Mouse (Mus musculus) lung, postnatal 0 days (tissue): ENCODE measurements around the gene Gba. TPM values are rescaled to one million over a fixed set of nuclear protein-coding genes. Genes with fewer than 3 reads are reported as not detected.
A peak's percentile ranks its signal among the peaks of the same experiment; 100 is the strongest.

Experiments
- ATAC-seq: fragments of 200-750 bp; cut with Nextera tagmentation; 2 replicates; pipeline ENCODE4 v1.8.0; 2017; ENCODE audit warnings: moderate library complexity
- DNase-seq: peaks from one replicate; pipeline ENCODE4 v3.0.0-alpha.2; 2016; ENCODE audit warnings: low spot score
- H3K27ac ChIP-seq: fragments of 300-500 bp; sonication (generic); 2 replicates; pipeline ENCODE4 v1.5.1; 2014; ENCODE audit warnings: antibody characterized with exemption, mild to moderate bottlenecking, low read length, mixed read lengths
- H3K27me3 ChIP-seq: fragments of 300-500 bp; sonication (generic); replicated peaks from 2 replicates; pipeline ENCODE4 v1.6.1; 2014; ENCODE audit warnings: low read length, mixed read lengths; ENCODE audit not compliant: insufficient read depth
- H3K36me3 ChIP-seq: fragments of 300-500 bp; sonication (generic); 2 replicates; pipeline ENCODE4 v1.6.1; 2014; ENCODE audit warnings: low read length, mixed read lengths; ENCODE audit not compliant: insufficient read depth
- H3K4me1 ChIP-seq: fragments of 300-500 bp; sonication (generic); 2 replicates; pipeline ENCODE4 v1.6.1; 2014; ENCODE audit warnings: antibody characterized with exemption, low read depth, low read length, mixed read lengths; ENCODE audit not compliant: insufficient read depth
- H3K4me2 ChIP-seq: fragments of 300-500 bp; sonication (generic); replicated peaks from 2 replicates; pipeline ENCODE4 v1.6.1; 2014; ENCODE audit warnings: low read depth, mild to moderate bottlenecking, low read length, moderate library complexity, mixed read lengths
- H3K4me3 ChIP-seq: fragments of 300-500 bp; sonication (generic); 2 replicates; pipeline ENCODE4 v1.5.1; 2014; ENCODE audit warnings: low read depth, low read length
- H3K9ac ChIP-seq: fragments of 300-500 bp; sonication (generic); replicated peaks from 2 replicates; pipeline ENCODE4 v1.6.1; 2014; ENCODE audit warnings: low read depth, mild to moderate bottlenecking
- H3K9me3 ChIP-seq: fragments of 300-500 bp; sonication (generic); 2 replicates; pipeline ENCODE4 v1.6.1; 2016; ENCODE audit warnings: low read length, mixed read lengths
- CTCF ChIP-seq: IDR thresholded peaks from 2 replicates; pipeline ENCODE4 v1.5.1; 2016; ENCODE audit warnings: antibody characterized with exemption, mild to moderate bottlenecking
- EP300 ChIP-seq: IDR thresholded peaks from 2 replicates; pipeline ENCODE4 v1.6.1; 2016; ENCODE audit warnings: antibody characterized with exemption, mild to moderate bottlenecking, control low read depth
- WGBS: fragments of 180-500 bp; shearing (Covaris S2); extraction: QIAGEN DNeasy Blood & Tissue Kit; methylation state at CpG from one replicate; pipeline ENCODE4 v1.1.7; 2014; 5-methylcytosine and 5-hydroxymethylcytosine counted together
- polyA plus RNA-seq: library from polyadenylated mRNA; unstranded; fragments of >200 nt; fragmentation: Nextera tagmentation; extraction: Ambion mirVana; gene quantifications from 2 replicates; pipeline ENCODE4 v1.2.1, GENCODE M21; 2015

The Gba gene
- polyA plus RNA-seq, 1 experiment from 2014 or later: 46.5 TPM

DNA sequence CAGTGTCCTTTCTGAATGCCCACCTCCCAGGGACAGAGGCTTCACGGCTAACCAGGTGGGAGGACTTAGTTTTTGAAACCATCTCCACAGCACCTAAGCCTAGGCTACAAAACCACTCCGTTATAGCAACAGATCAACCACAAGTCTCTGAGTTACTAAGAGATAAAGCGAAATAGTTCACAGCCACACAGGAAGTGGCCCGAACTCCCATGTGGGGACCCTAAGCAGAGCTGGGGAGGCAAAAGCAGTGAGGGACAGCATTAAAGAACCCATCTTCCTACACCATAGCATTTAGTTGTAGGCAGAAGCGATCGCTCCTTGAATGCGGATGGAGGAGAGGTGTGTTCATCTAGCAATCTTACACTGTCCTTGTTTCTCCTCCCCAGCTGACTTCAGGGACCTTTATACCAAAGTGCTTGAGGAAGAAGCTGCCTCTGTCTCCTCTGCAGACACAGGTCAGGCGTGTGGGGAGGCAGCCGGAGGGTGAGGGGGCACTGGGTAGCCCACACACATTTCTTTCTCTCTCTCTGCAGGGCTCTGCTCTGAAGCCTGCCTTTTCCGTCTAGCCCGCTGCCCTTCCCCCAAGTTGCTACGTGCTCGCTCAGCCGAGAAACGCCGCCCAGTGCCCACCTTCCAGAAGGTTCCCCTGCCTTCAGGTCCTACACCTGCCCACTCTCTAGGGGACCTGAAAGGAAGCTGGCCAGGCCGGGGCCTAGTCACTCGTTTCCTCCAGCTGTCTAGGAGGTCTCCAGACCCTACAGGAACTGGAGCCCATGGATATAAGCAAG, 14.8 kb upstream of the Gba start:
- H3K9ac ChIP-seq: no peak overlapping the region
- H3K27me3 ChIP-seq: no peaks in the 10 kb centered on the region
- 81% methylated on average over 18 of the region's 18 CpGs for WGBS
- no peaks in the 10 kb centered on the region for H3K36me3 ChIP-seq
- ATAC-seq (no peak), DNase-seq (no peak)
- H3K27ac ChIP-seq: no peak overlapping the region
- H3K4me1 ChIP-seq: peaks cover 4% of the 10 kb centered on the region; the same call in 1 of the 2 replicates
- no peaks in the 10 kb centered on the region for H3K9me3 ChIP-seq
- no peak overlapping the region for H3K4me2 ChIP-seq
- no peak overlapping the region for H3K4me3 ChIP-seq
- no peak for TF ChIP-seq EP300
- no peak for TF ChIP-seq CTCF

DNA sequence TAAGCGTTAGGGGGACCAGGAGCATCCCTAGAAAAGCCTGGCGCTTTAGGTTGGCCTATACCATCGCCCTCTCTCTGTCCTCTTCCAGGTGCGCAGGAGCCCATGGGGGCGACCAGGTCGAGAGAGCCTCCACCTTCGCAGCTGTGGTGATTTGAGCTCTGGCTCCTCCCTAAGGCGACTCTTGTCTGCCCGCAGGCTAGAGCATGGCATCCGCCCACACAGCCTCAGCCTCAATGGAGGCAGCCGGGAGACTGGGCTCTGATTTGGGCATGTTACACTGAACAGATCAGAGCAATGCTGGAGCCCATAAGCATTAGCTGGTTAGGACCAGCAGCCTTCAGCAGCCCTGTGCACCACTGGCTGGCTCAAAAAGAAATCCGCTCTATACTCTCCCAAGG, 14.3 kb upstream of the Gba start:
- H3K4me3 ChIP-seq: no peak overlapping the region
- no peak for DNase-seq
- ATAC-seq: no peak
- H3K27ac ChIP-seq: no peak overlapping the region
- WGBS: 68% methylated on average over 12 of the region's 12 CpGs
- no peaks in the 10 kb centered on the region for H3K9me3 ChIP-seq
- H3K4me1 ChIP-seq: peaks cover 3% of the 10 kb centered on the region; the same call in 1 of the 2 replicates
- no peaks in the 10 kb centered on the region for H3K36me3 ChIP-seq
- no peaks in the 10 kb centered on the region for H3K27me3 ChIP-seq
- H3K4me2 ChIP-seq: no peak overlapping the region
- no peak overlapping the region for H3K9ac ChIP-seq
- TF ChIP-seq EP300 (no peak), CTCF (no peak)

DNA sequence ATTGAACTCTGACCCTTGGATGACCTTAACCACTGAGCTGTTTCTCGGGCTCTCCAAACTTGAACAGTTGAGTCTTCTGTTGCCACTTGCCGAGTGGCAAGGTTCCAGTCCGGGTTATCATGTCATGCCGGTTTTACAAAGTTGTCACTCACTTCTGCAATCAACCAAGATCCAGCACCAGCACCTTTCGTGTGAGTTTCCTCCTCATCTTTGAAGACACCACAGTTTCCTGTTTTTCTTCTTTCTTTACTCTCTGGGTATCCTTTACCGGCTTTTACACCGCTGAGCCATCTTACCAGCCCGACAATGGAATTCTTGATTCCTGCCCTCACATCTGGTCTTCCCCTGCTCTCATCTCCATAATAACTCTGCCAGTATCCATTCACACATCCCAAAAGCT, 12.3 kb upstream of the Gba start:
- Histone ChIP-seq H3K27ac (no peak overlapping the region), H3K27me3 (no peaks in the 10 kb centered on the region), H3K9ac (no peak overlapping the region), H3K4me3 (no peak overlapping the region), H3K36me3 (no peaks in the 10 kb centered on the region), H3K4me2 (no peak overlapping the region), H3K4me1 (no peaks in the 10 kb centered on the region), H3K9me3 (no peaks in the 10 kb centered on the region)
- TF ChIP-seq EP300 (no peak), CTCF (no peak)
- no peak for DNase-seq
- ATAC-seq: no peak
- WGBS: 65% methylated on average over 8 of the region's 8 CpGs

DNA sequence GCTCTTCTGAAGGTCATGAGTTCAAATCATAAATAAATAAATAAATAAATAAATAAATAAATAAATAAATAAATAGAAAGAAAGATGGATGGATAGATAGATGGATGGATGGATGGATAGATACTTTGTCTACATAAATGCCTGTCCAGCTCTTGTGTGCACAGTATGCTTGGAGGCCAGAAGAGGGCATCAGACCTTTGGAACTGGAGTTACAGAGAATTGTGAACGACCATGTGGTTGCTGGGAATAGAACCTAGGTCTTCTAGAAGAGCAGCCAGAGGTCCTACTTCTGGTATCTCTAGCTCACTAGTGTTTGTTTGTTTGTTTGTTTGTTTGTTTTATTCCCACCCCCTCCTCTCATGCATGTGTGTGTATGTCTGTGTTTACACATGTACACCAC, 9.4 kb upstream of the Gba start:
- no peak overlapping the region for H3K27ac ChIP-seq
- WGBS: 76% methylated on average over 1 of the region's 1 CpGs
- no peaks in the 10 kb centered on the region for H3K27me3 ChIP-seq
- H3K36me3 ChIP-seq: no peaks in the 10 kb centered on the region
- H3K9ac ChIP-seq: no peak overlapping the region
- H3K4me2 ChIP-seq: no peak overlapping the region
- H3K4me3 ChIP-seq: no peak overlapping the region
- DNase-seq (no peak), ATAC-seq (no peak)
- TF ChIP-seq EP300 (no peak), CTCF (peak; percentile 44)
- no peaks in the 10 kb centered on the region for H3K4me1 ChIP-seq
- H3K9me3 ChIP-seq: no peaks in the 10 kb centered on the region

DNA sequence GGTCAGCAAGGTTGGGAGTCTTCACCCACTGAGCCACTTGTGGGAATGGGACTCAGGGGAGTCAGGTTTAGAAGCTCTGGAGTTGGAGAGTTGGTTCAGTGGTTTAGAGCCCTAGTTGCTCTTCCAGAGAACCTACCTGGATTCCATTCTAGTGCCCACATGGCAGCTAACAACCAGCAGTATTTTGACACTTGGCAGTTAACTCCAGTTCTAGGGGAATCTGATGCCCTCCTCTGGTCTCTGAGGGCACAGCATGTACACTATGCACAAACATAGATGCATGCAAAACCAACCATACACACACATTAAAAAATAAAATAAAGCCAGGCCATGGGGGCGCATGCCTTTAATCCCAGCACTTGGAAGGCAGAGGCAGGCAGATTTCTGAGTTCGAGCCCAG, 8.9 kb upstream of the Gba start:
- H3K9ac ChIP-seq: no peak overlapping the region
- H3K27ac ChIP-seq: no peak overlapping the region
- WGBS: 92% methylated on average over 2 of the region's 2 CpGs
- H3K27me3 ChIP-seq: no peaks in the 10 kb centered on the region
- no peak overlapping the region for H3K4me2 ChIP-seq
- H3K4me3 ChIP-seq: no peak overlapping the region
- no peaks in the 10 kb centered on the region for H3K9me3 ChIP-seq
- H3K36me3 ChIP-seq: no peaks in the 10 kb centered on the region
- peak; percentile 63 for TF ChIP-seq CTCF
- no peak for TF ChIP-seq EP300
- H3K4me1 ChIP-seq: no peaks in the 10 kb centered on the region
- peak; percentile 51 for DNase-seq
- ATAC-seq: no peak

DNA sequence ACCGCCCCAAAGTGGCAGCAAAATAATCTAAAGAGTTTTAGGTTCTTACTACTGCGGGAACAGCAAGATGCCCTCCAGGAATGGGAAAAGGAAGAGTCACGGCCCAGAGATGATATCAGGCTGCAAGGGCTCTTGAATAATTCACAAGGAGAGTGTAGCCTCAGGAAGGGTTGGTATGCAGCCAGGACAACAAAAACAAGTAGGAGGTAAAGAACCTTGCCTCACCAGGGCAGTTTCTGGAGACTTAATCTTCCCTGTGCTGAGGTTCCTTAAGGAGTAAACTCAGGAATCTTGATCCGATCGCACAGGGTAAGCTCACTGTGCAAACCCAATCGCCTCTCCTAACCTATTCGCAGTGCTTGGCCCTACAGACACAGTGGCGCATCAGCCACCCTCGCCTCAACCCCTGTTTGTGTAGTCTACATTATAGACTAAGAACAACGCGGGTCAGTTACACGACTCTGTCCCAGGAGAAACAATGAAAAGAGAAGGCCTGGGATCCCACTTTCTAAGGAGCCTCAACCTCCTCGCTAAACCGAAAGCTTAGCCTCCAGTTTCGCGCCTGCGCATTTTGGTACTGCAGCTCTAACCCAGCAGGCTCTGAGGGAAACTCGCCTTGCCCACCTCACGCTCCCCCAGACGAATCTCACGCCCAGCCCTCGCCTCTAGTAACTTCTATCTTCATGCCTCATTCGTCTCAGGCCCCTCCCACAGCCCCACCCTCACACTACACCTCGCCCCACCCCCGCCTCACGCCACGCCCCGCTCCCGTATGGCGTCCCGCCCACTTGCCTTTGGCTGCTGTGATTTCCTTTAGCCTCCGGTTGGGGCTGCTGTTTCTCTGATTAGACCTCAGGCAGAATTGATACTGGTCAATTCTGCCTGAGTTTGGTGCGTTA, 6.5 kb upstream of the Gba start:
- no peak for TF ChIP-seq EP300
- TF ChIP-seq CTCF: peak; percentile 75
- H3K4me3 ChIP-seq: peak overlapping the region; percentile 47
- peak overlapping the region; percentile 82 for H3K27ac ChIP-seq
- DNase-seq: peak; percentile 97
- peak overlapping the region; percentile 68 for H3K4me2 ChIP-seq
- H3K4me1 ChIP-seq: no peaks in the 10 kb centered on the region
- H3K9ac ChIP-seq: peak overlapping the region; percentile 41
- no peaks in the 10 kb centered on the region for H3K27me3 ChIP-seq
- peak; percentile 98 for ATAC-seq
- no peaks in the 10 kb centered on the region for H3K9me3 ChIP-seq
- WGBS: 7% methylated on average over 33 of the region's 33 CpGs
- H3K36me3 ChIP-seq: no peaks in the 10 kb centered on the region
